Mouse (Mus musculus) MEL (cell line): Measurements from ENCODE around the gene Bpifb9a. TPM values are rescaled to one million over a fixed set of nuclear protein-coding genes. Genes with fewer than 3 reads are reported as not detected.

Experiments used
- DNase-seq: peaks from one replicate; pipeline ENCODE4 v3.0.0; 2011; ENCODE audit warnings: low read depth, low spot score
- H3K27ac ChIP-seq: 2 replicates; pipeline ENCODE4 v1.5.1; 2012; ENCODE audit warnings: low read depth, mild to moderate bottlenecking, control low read depth, low read length, moderate library complexity; ENCODE audit not compliant: control insufficient read depth
- H3K27me3 ChIP-seq, 2 experiments: fragments of 150-350 bp in 1 of 2; sonication (generic) in 1 of 2; 2 replicates each; pipeline ENCODE4 v1.6.1; 2012; ENCODE audit warnings: low read length in 2 of 2, mild to moderate bottlenecking in 2 of 2, improper control_type of control experiment in 1 of 2, moderate library complexity in 1 of 2; ENCODE audit not compliant: insufficient read depth in 2 of 2, control insufficient read depth in 1 of 2
- H3K36me3 ChIP-seq, 2 experiments: 2 replicates each; pipeline ENCODE4 v1.6.1; 2012 to 2014; ENCODE audit warnings: low read length in 2 of 2, improper control_type of control experiment in 1 of 2, inconsistent platforms in 1 of 2, mild to moderate bottlenecking in 1 of 2; ENCODE audit not compliant: insufficient read depth in 2 of 2, control insufficient read depth in 1 of 2
- H3K4me1 ChIP-seq, 2 experiments: fragments of 150-350 bp in 1 of 2; sonication (generic) in 1 of 2; 2 replicates each; pipeline ENCODE4 v1.6.1; 2012; ENCODE audit warnings: low read length in 2 of 2, improper control_type of control experiment in 1 of 2, mild to moderate bottlenecking in 1 of 2; ENCODE audit not compliant: insufficient read depth in 2 of 2, control insufficient read depth in 1 of 2
- H3K4me3 ChIP-seq, 2 experiments: fragments of 150-350 bp in 1 of 2; sonication (generic) in 1 of 2; 2 replicates each; pipeline ENCODE4 v1.5.1; 2012; ENCODE audit warnings: low read depth in 2 of 2, low read length in 2 of 2, mild to moderate bottlenecking in 2 of 2, moderate library complexity in 2 of 2, control low read depth in 1 of 2, improper control_type of control experiment in 1 of 2; ENCODE audit not compliant: control insufficient read depth in 1 of 2, insufficient read depth in 1 of 2
- H3K79me2 ChIP-seq: 2 replicates; pipeline ENCODE4 v1.6.1; 2012; ENCODE audit warnings: mild to moderate bottlenecking, low read length, moderate library complexity; ENCODE audit not compliant: control insufficient read depth, poor library complexity, insufficient read depth
- H3K9ac ChIP-seq: 2 replicates; pipeline ENCODE4 v1.6.1; 2012; ENCODE audit warnings: low read depth, mild to moderate bottlenecking, control low read depth, low read length, moderate library complexity; ENCODE audit not compliant: control insufficient read depth, poor library complexity, severe bottlenecking
- H3K9me3 ChIP-seq: fragments of 150-350 bp; sonication (generic); replicated peaks from 2 replicates; pipeline ENCODE4 v1.6.1; 2012; ENCODE audit warnings: mild to moderate bottlenecking, low read length, improper control_type of control experiment, moderate library complexity; ENCODE audit not compliant: insufficient read depth
- CHD2 ChIP-seq: IDR thresholded peaks from 2 replicates; pipeline ENCODE4 v1.6.1; 2011; ENCODE audit warnings: low read length, improper control_type of control experiment
- ETS1 ChIP-seq: IDR thresholded peaks from 2 replicates; pipeline ENCODE4 v1.6.1; 2012; ENCODE audit warnings: low read depth, mild to moderate bottlenecking, inconsistent platforms, low read length, improper control_type of control experiment, moderate library complexity
- GATA1 ChIP-seq: IDR thresholded peaks from 2 replicates; pipeline ENCODE4 v1.6.1; 2011; ENCODE audit warnings: low read depth, low read length, improper control_type of control experiment
- KAT2A ChIP-seq: conservative IDR thresholded peaks from 2 replicates; pipeline ENCODE4 v1.6.1; 2012; ENCODE audit warnings: low read depth, low read length, improper control_type of control experiment, inconsistent platforms
- MEF2A ChIP-seq: IDR thresholded peaks from 2 replicates; pipeline ENCODE4 v1.6.1; 2014; ENCODE audit warnings: low read depth, mild to moderate bottlenecking, inconsistent platforms, low read length, improper control_type of control experiment; ENCODE audit not compliant: poor library complexity, insufficient replicate concordance, severe bottlenecking; ENCODE audit errors: extremely low read depth
- MYC ChIP-seq: IDR thresholded peaks from 2 replicates; pipeline ENCODE4 v1.6.1; 2011; ENCODE audit warnings: low read depth, mild to moderate bottlenecking, low read length, improper control_type of control experiment, moderate library complexity
- NELFE ChIP-seq: IDR thresholded peaks from 2 replicates; pipeline ENCODE4 v1.6.1; 2011; ENCODE audit warnings: low read depth, low read length, improper control_type of control experiment
- POLR2A ChIP-seq, 2 experiments: IDR thresholded peaks; 2 replicates each; pipeline ENCODE4 v1.6.1; 2011 to 2012; ENCODE audit warnings: low read length in 2 of 2, mild to moderate bottlenecking in 2 of 2, control low read depth in 1 of 2, improper control_type of control experiment in 1 of 2, low read depth in 1 of 2, moderate library complexity in 1 of 2; ENCODE audit not compliant: control insufficient read depth in 1 of 2, insufficient read depth in 1 of 2, poor library complexity in 1 of 2
- POLR2AphosphoS5 ChIP-seq: IDR thresholded peaks from 2 replicates; pipeline ENCODE4 v1.6.1; 2012; ENCODE audit warnings: low read depth, borderline replicate concordance, mild to moderate bottlenecking, inconsistent platforms, low read length, moderate library complexity, mixed read lengths
- RAD21 ChIP-seq: IDR thresholded peaks from 2 replicates; pipeline ENCODE4 v1.6.1; 2011; ENCODE audit warnings: mild to moderate bottlenecking, low read depth, low read length, improper control_type of control experiment
- SIN3A ChIP-seq: IDR thresholded peaks from 2 replicates; pipeline ENCODE4 v1.6.1; 2012; ENCODE audit warnings: low read length, improper control_type of control experiment, inconsistent platforms
- TBP ChIP-seq: IDR thresholded peaks from 2 replicates; pipeline ENCODE4 v1.8.0; 2011; ENCODE audit warnings: low read depth, low read length, improper control_type of control experiment
- TCF12 ChIP-seq: IDR thresholded peaks from 2 replicates; pipeline ENCODE4 v1.6.1; 2014; ENCODE audit warnings: low read depth, mild to moderate bottlenecking, inconsistent platforms, low read length, improper control_type of control experiment, moderate library complexity
- UBTF ChIP-seq: IDR thresholded peaks from 2 replicates; pipeline ENCODE4 v1.6.1; 2012; ENCODE audit warnings: low read depth, mild to moderate bottlenecking, inconsistent platforms, low read length, improper control_type of control experiment, moderate library complexity, borderline replicate concordance; ENCODE audit not compliant: insufficient read depth
- USF1 ChIP-seq: IDR thresholded peaks from 2 replicates; pipeline ENCODE4 v1.6.1; 2014; ENCODE audit warnings: low read depth, mild to moderate bottlenecking, inconsistent platforms, low read length, improper control_type of control experiment, moderate library complexity
- USF2 ChIP-seq, 2 experiments: IDR thresholded peaks; 2 replicates each; pipeline ENCODE4 v1.6.1; 2011 to 2012; ENCODE audit warnings: improper control_type of control experiment in 2 of 2, low read length in 2 of 2, borderline replicate concordance in 1 of 2, inconsistent platforms in 1 of 2, low read depth in 1 of 2, mild to moderate bottlenecking in 1 of 2; ENCODE audit not compliant: insufficient read depth in 1 of 2
- ZKSCAN1 ChIP-seq: IDR thresholded peaks from 2 replicates; pipeline ENCODE4 v1.6.1; 2012; ENCODE audit warnings: low read depth, mild to moderate bottlenecking, inconsistent platforms, low read length, improper control_type of control experiment, moderate library complexity
- ZMIZ1 ChIP-seq: IDR thresholded peaks from 2 replicates; pipeline ENCODE4 v1.6.1; 2012; ENCODE audit warnings: low read depth, mild to moderate bottlenecking, inconsistent platforms, low read length, improper control_type of control experiment, moderate library complexity
- polyA plus RNA-seq, 2 experiments: library from polyadenylated mRNA; stranded (reverse) in 1 of 2; unstranded in 1 of 2; fragments of >175 nt in 1 of 2; fragments of >200 nt in 1 of 2; gene quantifications; 2 replicates each; pipeline versions ENCODE4 v1.2.1 to v1.2.4; 2012; ENCODE audit warnings: low replicate concordance in 2 of 2, low read depth in 1 of 2; ENCODE audit not compliant: insufficient read length in 2 of 2, insufficient read depth in 1 of 2, missing spikeins in 1 of 2
- total RNA-seq: library from RNA; depleted of rRNA; stranded (reverse); fragments of 300-350 nt; gene quantifications from 2 replicates; pipeline ENCODE4 v1.2.3, GENCODE M21; 2012

Gene Bpifb9a
- total and polyA plus RNA-seq, 3 experiments = not detected

DNA sequence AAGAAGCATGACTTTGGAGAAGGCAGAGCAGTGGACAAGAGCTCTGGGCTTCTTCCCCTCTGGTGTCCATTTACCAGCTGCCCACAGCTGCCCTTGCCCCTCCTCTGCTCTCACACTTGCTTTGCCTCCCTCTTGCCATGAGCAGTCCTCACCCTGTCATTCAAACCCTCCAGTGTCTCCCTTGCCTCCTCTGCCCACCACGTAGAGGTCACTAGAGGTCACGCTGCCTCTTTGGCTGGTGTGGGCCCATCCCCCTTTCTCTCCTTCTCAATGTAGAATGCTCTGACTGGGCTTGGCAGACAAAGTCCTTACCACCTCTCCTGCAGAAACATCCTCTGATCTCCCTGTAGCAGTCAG is 33.8 kb upstream of the Bpifb9a start:
- no peak for TF ChIP-seq USF2 (IDR thresholded peaks at IDR 0.05; ENCODE audit: borderline replicate concordance in 1 of 2, insufficient read depth in 1 of 2, low read depth in 1 of 2, low read length in 2 of 2)
- TF ChIP-seq USF1 = no peak
- no peak for TF ChIP-seq POLR2A (IDR thresholded peaks at IDR 0.05; ENCODE audit: control insufficient read depth in 1 of 2, insufficient read depth in 1 of 2, low read depth in 1 of 2, low read length in 2 of 2, poor library complexity in 1 of 2)
- TF ChIP-seq SIN3A = no peak
- TF ChIP-seq CHD2 = no peak
- no peak for TF ChIP-seq TCF12
- no peak for TF ChIP-seq RAD21
- no peak for TF ChIP-seq ZKSCAN1
- TF ChIP-seq KAT2A = no peak
- Histone ChIP-seq H3K9me3 (no peaks in the 10 kb centered on the region), H3K4me1 (no peaks in the 10 kb centered on the region), H3K79me2 (no peaks in the 10 kb centered on the region), H3K4me3 (no peak overlapping the region), H3K27me3 (no peaks in the 10 kb centered on the region), H3K27ac (no peak overlapping the region), H3K9ac (no peak overlapping the region), H3K36me3 (no peaks in the 10 kb centered on the region)
- DNase-seq = no peak

DNA sequence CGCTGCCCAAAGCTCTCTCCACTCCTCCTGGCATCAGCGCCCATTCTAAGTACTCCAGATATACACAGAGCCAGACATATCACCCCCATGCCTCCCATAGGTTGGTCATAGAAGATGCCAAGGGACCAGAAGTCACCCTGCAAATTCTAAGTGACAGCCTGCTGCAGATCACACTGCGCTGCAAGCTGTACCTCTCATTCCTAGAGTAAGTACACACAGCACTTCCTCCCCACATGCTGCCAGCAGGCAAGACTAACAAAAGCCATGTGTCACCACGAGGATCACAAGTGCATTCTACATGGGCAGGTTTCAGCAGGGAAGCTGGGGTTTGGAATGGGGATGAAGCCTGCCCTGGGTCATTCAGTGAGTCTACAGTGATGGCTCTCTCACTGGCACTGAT is 30.7 kb upstream of the Bpifb9a start:
- Histone ChIP-seq H3K79me2 (no peaks in the 10 kb centered on the region), H3K9me3 (no peaks in the 10 kb centered on the region), H3K4me1 (no peaks in the 10 kb centered on the region), H3K27ac (no peak overlapping the region), H3K36me3 (no peaks in the 10 kb centered on the region), H3K27me3 (no peaks in the 10 kb centered on the region), H3K9ac (no peak overlapping the region), H3K4me3 (no peak overlapping the region)
- TF ChIP-seq SIN3A = no peak
- no peak for TF ChIP-seq MEF2A
- no peak for TF ChIP-seq RAD21
- no peak for TF ChIP-seq ZMIZ1
- TF ChIP-seq ETS1 = no peak
- no peak for TF ChIP-seq MYC
- no peak for TF ChIP-seq NELFE
- no peak for TF ChIP-seq UBTF
- TF ChIP-seq TCF12 = no peak
- TF ChIP-seq ZKSCAN1 = no peak
- TF ChIP-seq USF2 (IDR thresholded peaks at IDR 0.05; ENCODE audit: borderline replicate concordance in 1 of 2, insufficient read depth in 1 of 2, low read depth in 1 of 2, low read length in 2 of 2) = no peak
- no peak for TF ChIP-seq GATA1
- TF ChIP-seq POLR2AphosphoS5 = no peak
- no peak for TF ChIP-seq TBP
- TF ChIP-seq KAT2A = no peak
- DNase-seq = no peak
